Mouse (Mus musculus) stomach, embryonic 16.5 days (tissue): ENCODE data around the gene Srsf3. TPM values are rescaled to one million over a fixed set of nuclear protein-coding genes. Genes with fewer than 3 reads are reported as not detected.
"Not testable (repeated sequence)": the region's sequence is repeated elsewhere in the genome, so short reads cannot be mapped to it uniquely, and the experiment has no call there.

Source experiments
- ATAC-seq: fragments of 200-750 bp; cut with Nextera tagmentation; 2 replicates; pipeline ENCODE4 v1.8.0; 2017; ENCODE audit warnings: moderate number of reproducible peaks, moderate TSS enrichment; ENCODE audit not compliant: insufficient read depth, low FRiP score
- H3K27ac ChIP-seq: fragments of 300-500 bp; sonication (generic); 2 replicates; pipeline ENCODE4 v1.5.1; 2014; ENCODE audit warnings: low read length
- H3K27me3 ChIP-seq: fragments of 300-500 bp; sonication (generic); 2 replicates; pipeline ENCODE4 v1.6.1; 2014; ENCODE audit warnings: low read length, control low read depth, mixed read lengths; ENCODE audit not compliant: control insufficient read depth, insufficient read depth
- H3K36me3 ChIP-seq: fragments of 300-500 bp; sonication (generic); 2 replicates; pipeline ENCODE4 v1.6.1; 2014; ENCODE audit warnings: low read length; ENCODE audit not compliant: control insufficient read depth, insufficient read depth
- H3K4me1 ChIP-seq: fragments of 300-500 bp; sonication (generic); 2 replicates; pipeline ENCODE4 v1.6.1; 2014; ENCODE audit warnings: low read length, control low read depth, mixed read lengths; ENCODE audit not compliant: control insufficient read depth, insufficient read depth
- H3K4me2 ChIP-seq: fragments of 300-500 bp; sonication (generic); 2 replicates; pipeline ENCODE4 v1.6.1; 2014; ENCODE audit warnings: low read depth, low read length, mixed read lengths
- H3K4me3 ChIP-seq: fragments of 300-500 bp; sonication (generic); replicated peaks from 2 replicates; pipeline ENCODE4 v1.5.1; 2014; ENCODE audit warnings: mild to moderate bottlenecking, low read length
- H3K9ac ChIP-seq: fragments of 300-500 bp; sonication (generic); 2 replicates; pipeline ENCODE4 v1.6.1; 2014; ENCODE audit warnings: low read length
- H3K9me3 ChIP-seq: fragments of 300-500 bp; sonication (generic); replicated peaks from 2 replicates; pipeline ENCODE4 v1.6.1; 2016; ENCODE audit warnings: low read length, control low read depth; ENCODE audit not compliant: control insufficient read depth
- WGBS: fragments of 180-500 bp; shearing (Covaris S2); extraction: QIAGEN DNeasy Blood & Tissue Kit; methylation state at CpG from one replicate; pipeline ENCODE4 v1.1.7; 2014; 5-methylcytosine and 5-hydroxymethylcytosine counted together
- polyA plus RNA-seq: library from polyadenylated mRNA; unstranded; fragments of >200 nt; fragmentation: Nextera tagmentation; extraction: Ambion mirVana; gene quantifications from 2 replicates; pipeline ENCODE4 v1.2.1, GENCODE M21; 2015

The Srsf3 gene
- polyA plus RNA-seq, 1 experiment from 2014 or later, result 477 TPM

DNA sequence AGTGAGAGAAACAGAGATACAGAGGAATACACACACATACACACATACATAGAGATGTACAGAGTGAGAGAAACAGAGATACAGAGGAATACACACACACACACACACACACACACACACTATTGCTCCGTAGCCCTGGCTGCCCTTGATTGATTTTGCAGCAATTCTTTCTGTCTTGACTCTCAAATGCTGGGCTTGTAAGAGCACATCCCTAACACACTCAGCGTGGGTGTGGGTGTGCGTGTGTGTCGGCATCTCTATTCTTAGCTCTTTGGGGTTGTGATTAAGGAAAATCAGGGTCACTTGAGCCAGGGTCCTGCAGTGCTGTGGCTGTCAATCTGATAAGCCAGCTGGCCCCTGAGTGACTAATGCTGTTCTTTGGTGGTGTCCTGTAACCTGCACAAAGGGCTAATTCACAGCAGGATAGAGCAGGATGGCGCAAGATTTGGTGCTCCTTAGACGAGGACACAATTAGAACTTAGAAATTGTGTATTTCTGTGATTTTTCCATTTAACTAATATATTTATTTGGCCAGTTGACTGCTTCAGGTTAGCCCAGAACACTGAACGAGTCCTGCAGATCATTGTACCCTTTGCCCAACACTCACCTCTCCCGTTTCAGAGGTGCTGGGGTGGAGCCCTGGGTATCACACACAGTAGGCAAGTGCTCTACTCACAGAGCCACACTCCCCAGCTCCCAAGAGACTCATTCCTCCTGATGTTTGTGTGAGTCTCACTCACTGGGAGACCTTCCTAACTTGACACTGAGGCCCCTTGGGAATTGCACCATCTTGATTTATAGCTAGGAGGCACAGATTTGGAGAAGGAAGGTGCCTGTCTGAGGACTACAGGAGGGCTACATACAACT, 30.9 kb downstream of the Srsf3 start:
- WGBS, result 54% methylated on average over 8 of the region's 8 CpGs
- no peak overlapping the region for H3K9ac ChIP-seq
- no peak for ATAC-seq
- no peak overlapping the region for H3K4me3 ChIP-seq
- H3K27me3 ChIP-seq, result no peaks in the 10 kb centered on the region
- H3K27ac ChIP-seq, result no peak overlapping the region
- no peaks in the 10 kb centered on the region for H3K9me3 ChIP-seq
- H3K36me3 ChIP-seq, result no peaks in the 10 kb centered on the region
- peaks cover 7% of the 10 kb centered on the region for H3K4me1 ChIP-seq
- H3K4me2 ChIP-seq, result no peak overlapping the region

DNA sequence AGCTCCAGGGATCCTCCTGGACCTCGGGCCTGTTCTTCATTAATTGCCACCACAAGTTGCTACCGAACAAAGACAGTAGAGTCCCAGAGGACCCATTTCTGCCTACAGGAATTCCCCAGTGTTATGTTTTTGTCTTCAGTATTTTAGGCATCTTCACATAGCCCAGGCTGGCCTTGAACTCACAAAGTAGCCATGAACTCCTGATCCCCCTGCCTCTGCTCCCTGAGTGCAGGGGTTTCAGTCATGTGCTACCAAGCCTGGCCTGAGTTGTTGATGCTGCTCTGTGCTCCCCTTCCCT, 31.5 kb downstream of the Srsf3 start:
- ATAC-seq, result no peak
- Histone ChIP-seq H3K27ac (no peak overlapping the region), H3K9ac (no peak overlapping the region), H3K36me3 (no peaks in the 10 kb centered on the region), H3K9me3 (no peaks in the 10 kb centered on the region), H3K27me3 (no peaks in the 10 kb centered on the region), H3K4me1 (peaks cover 7% of the 10 kb centered on the region), H3K4me3 (no peak overlapping the region), H3K4me2 (no peak overlapping the region)
- WGBS, result 75% methylated on average over 2 of the region's 2 CpGs

DNA sequence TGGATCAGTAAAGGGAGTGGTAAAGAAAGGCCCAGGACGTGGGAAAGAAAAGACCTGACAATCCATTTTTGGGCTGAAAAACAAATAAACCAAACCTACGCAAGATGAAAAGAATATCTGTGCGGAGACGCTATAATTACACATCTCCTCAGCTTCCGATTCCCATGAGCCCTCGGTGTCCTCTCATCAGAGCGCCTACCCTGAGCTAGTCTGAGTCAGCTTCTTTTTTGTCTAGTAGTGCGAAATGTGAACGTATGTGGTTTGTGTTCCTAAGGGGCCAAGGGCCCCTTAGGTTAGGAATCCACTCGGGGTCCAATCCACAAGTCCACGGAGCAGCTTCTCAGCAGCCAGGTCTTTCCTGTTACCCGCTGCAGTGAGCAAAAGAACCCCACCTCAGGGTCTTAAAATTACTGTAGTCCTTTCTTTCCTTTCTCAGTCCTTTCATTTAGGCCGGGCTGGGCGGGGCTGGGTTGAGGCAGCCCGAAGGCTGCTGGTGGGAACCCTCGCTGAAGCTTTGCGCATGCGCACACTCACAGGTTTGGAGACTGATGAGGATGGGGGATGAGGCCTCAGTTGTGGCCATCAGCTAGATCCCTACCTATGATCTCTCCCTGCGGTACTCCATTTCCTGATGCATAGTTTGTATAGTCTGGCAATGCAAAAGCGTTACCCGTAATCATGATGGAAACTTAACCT, 33.0 kb downstream of the Srsf3 start:
- Histone ChIP-seq H3K4me3 (no peak overlapping the region), H3K4me2 (no peak overlapping the region), H3K36me3 (no peaks in the 10 kb centered on the region), H3K27ac (no peak overlapping the region), H3K4me1 (peaks cover 10% of the 10 kb centered on the region), H3K27me3 (no peaks in the 10 kb centered on the region), H3K9me3 (no peaks in the 10 kb centered on the region), H3K9ac (no peak overlapping the region)
- ATAC-seq, result no peak
- 81% methylated on average over 21 of the region's 21 CpGs for WGBS

DNA sequence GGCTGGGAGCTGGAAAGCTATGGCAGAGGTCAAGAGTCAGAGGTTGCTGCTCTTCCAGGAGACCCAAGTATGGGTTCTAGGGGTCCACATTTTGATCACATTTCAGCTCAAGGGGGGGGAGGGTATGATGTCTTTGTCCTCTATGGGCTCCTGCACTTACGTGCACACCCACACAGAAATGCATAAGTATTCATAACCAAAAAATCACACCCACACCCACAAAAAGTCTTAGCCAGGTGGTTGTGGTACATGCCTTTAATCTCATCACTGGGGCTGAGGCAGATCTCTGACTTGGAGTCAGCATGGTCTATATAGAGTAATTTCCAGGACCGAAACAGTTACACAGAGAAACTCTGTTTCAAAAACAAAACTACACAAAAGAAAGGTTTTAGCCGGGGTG, 33.5 kb downstream of the Srsf3 start:
- H3K4me3 ChIP-seq, result no peak overlapping the region
- ATAC-seq, result no peak
- no peak overlapping the region for H3K9ac ChIP-seq
- no peaks in the 10 kb centered on the region for H3K36me3 ChIP-seq
- H3K4me2 ChIP-seq, result no peak overlapping the region
- H3K4me1 ChIP-seq, result peaks cover 13% of the 10 kb centered on the region
- no peaks in the 10 kb centered on the region for H3K9me3 ChIP-seq
- H3K27ac ChIP-seq, result no peak overlapping the region
- no peaks in the 10 kb centered on the region for H3K27me3 ChIP-seq
- WGBS, result 92% methylated on average over 3 of the region's 3 CpGs

DNA sequence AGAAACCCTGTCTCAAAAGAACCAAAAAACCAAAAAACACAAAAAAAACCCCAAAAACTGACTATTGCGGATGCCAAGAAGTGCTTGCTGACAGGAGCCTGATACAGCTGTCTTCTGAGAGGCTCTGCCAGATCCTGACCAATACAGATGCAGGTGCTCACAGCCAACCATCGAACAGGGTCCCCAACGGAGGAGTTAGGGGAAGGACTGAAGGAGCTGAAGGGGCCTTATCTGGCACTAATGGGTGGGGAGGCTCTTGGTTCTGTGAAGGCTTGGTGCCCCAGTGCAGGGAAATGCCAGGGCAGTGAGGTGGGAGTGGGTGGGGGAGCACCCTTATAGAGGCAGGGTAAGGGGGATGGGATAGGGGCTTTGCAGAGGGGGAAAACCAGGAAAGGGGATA, 35.0 kb downstream of the Srsf3 start:
- not testable (repeated sequence) for H3K4me2 ChIP-seq, ATAC-seq, H3K27me3 ChIP-seq, H3K27ac ChIP-seq, H3K9ac ChIP-seq, H3K9me3 ChIP-seq, H3K36me3 ChIP-seq, H3K4me3 ChIP-seq
- peaks cover 16% of the 10 kb centered on the region for H3K4me1 ChIP-seq
- 75% methylated on average over 3 of the region's 3 CpGs for WGBS

DNA sequence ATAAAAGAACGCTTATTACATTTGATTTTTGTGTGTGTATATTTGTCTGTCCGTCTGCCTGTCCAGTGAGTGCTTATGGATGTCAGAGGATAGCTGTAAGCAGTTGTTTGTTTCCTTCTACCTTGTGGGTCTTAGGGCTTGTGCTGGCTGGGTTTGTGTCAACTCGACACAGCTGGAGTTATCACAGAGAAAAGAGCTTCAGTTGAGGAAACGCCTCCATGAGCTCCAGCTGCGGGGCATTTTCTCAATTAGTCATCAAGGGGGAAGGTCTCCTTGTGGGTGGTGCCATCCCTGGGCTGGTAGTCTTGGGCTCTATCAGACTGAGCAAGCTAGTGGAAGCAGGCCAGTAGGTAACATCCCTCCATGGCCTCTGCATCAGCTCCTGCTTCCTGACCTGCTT, 35.4 kb downstream of the Srsf3 start:
- peaks cover 16% of the 10 kb centered on the region for H3K4me1 ChIP-seq
- 51% methylated on average over 5 of the region's 5 CpGs for WGBS
- no peaks in the 10 kb centered on the region for H3K36me3 ChIP-seq
- ATAC-seq, result no peak
- H3K27me3 ChIP-seq, result no peaks in the 10 kb centered on the region
- no peak overlapping the region for H3K4me3 ChIP-seq
- H3K27ac ChIP-seq, result no peak overlapping the region
- no peaks in the 10 kb centered on the region for H3K9me3 ChIP-seq
- H3K4me2 ChIP-seq, result no peak overlapping the region
- H3K9ac ChIP-seq, result no peak overlapping the region

DNA sequence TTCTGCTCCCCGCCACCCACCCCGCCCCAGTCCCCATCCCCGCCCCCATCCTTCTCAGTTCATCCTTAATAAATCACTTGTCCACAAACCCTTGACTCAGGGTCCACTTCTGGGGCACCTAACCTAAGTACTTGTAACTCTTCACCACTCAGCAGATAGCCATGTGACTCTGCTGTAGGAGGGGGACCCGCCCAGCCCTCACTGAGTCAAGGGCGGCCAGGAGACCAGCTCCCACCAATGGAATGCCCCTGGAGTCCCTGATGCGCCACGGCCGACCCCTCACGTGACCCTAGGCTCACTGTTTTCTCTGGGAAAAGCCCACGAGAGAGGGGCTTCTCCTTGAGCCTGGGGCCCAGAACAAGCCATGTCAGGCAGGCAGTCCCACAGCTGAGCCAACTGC, 36.6 kb downstream of the Srsf3 start:
- Histone ChIP-seq H3K27ac (no peak overlapping the region), H3K4me1 (peaks cover 24% of the 10 kb centered on the region), H3K9me3 (no peaks in the 10 kb centered on the region), H3K9ac (no peak overlapping the region), H3K4me2 (no peak overlapping the region), H3K27me3 (no peaks in the 10 kb centered on the region), H3K4me3 (no peak overlapping the region), H3K36me3 (no peaks in the 10 kb centered on the region)
- no peak for ATAC-seq
- 71% methylated on average over 10 of the region's 10 CpGs for WGBS

DNA sequence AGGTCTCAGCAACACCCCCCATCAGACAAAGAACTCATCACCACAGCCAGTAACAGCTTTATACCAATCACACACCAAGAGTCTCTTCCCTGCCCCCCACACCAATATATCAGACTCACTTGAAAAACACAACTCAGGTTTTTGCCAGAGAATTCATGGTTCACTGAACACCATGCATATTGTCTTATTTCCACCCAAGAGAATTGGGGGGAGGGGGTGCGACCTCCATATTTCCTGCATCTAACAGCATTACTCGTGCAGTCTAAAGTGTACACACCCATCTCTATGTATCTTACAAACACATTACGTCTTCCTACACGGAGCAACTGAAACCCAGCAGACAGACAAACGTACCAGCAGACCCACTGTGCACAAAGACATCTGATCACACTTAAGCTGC, 39.4 kb downstream of the Srsf3 start:
- Histone ChIP-seq H3K27ac (no peak overlapping the region), H3K4me1 (peaks cover 24% of the 10 kb centered on the region), H3K9ac (no peak overlapping the region), H3K4me2 (no peak overlapping the region), H3K27me3 (no peaks in the 10 kb centered on the region), H3K4me3 (no peak overlapping the region), H3K36me3 (no peaks in the 10 kb centered on the region), H3K9me3 (no peaks in the 10 kb centered on the region)
- WGBS, result 49% methylated on average over 5 of the region's 5 CpGs
- ATAC-seq, result no peak

DNA sequence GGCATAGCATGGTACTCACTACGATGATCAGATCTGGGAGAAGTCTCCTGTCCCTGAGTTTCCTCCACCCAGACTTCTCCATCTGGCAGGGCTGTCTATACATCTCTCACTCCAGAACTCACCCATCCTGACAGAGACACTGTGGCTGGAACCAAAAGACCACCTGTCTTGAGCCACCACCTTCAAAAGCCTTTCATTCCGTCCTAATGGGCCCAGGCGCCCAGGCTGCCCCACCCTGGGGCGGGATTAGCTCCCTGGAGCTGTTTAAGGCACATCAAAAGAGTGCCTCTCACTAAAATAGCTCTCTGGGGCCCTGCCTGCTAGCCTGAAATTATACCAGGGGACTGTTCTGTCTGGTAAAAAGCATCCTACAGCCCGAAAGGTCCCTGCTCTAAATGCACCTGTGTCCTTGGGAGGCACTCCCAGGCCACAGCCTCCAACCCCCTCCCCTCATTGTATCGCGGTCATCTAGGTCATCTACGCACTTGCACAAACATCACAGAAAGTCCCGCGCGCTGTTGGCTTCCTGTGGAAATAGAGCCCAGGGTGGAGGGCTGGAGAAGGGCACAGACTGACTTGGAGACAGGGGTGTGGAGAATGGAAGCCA, 40.4 kb downstream of the Srsf3 start:
- 21% methylated on average over 11 of the region's 11 CpGs for WGBS
- H3K4me2 ChIP-seq, result no peak overlapping the region
- peaks cover 24% of the 10 kb centered on the region for H3K4me1 ChIP-seq
- H3K36me3 ChIP-seq, result no peaks in the 10 kb centered on the region
- no peaks in the 10 kb centered on the region for H3K9me3 ChIP-seq
- H3K27me3 ChIP-seq, result no peaks in the 10 kb centered on the region
- no peak overlapping the region for H3K4me3 ChIP-seq
- ATAC-seq, result no peak
- no peak overlapping the region for H3K27ac ChIP-seq
- H3K9ac ChIP-seq, result 0 out of 2 replicates have a peak overlapping the region, but pooled peaks have one; percentile 26
